Mouse (Mus musculus) forebrain, embryonic 12.5 days (tissue): ENCODE measurements around the gene Ascl3. TPM values are rescaled to one million over a fixed set of nuclear protein-coding genes. Genes with fewer than 3 reads are reported as not detected.

ENCODE experiments used
- ATAC-seq: fragments of 200-750 bp; cut with Nextera tagmentation; 2 replicates; pipeline ENCODE4 v1.8.0; 2017; ENCODE audit warnings: moderate TSS enrichment; ENCODE audit not compliant: low FRiP score
- H3K27ac ChIP-seq: fragments of 300-500 bp; sonication (generic); 2 replicates; pipeline ENCODE4 v1.5.1; 2016; ENCODE audit warnings: mild to moderate bottlenecking
- H3K27me3 ChIP-seq: fragments of 300-500 bp; sonication (generic); 2 replicates; pipeline ENCODE4 v1.6.1; 2016; ENCODE audit warnings: mild to moderate bottlenecking
- H3K36me3 ChIP-seq: fragments of 300-500 bp; sonication (generic); replicated peaks from 2 replicates; pipeline ENCODE4 v1.6.1; 2016; ENCODE audit warnings: mild to moderate bottlenecking
- H3K4me1 ChIP-seq: fragments of 300-500 bp; sonication (generic); 2 replicates; pipeline ENCODE4 v1.6.1; 2016
- H3K4me2 ChIP-seq: fragments of 300-500 bp; sonication (generic); 2 replicates; pipeline ENCODE4 v1.6.1; 2016; ENCODE audit warnings: mild to moderate bottlenecking, moderate library complexity
- H3K4me3 ChIP-seq: fragments of 300-500 bp; sonication (generic); replicated peaks from 2 replicates; pipeline ENCODE4 v1.5.1; 2016; ENCODE audit warnings: mild to moderate bottlenecking
- H3K9ac ChIP-seq: fragments of 300-500 bp; sonication (generic); 2 replicates; pipeline ENCODE4 v1.6.1; 2016; ENCODE audit warnings: mild to moderate bottlenecking
- H3K9me3 ChIP-seq: fragments of 300-500 bp; sonication (generic); 2 replicates; pipeline ENCODE4 v1.6.1; 2016
- WGBS: fragments of 180-500 bp; shearing (Covaris S2); methylation state at CpG from one replicate; pipeline ENCODE4 v1.1.7; 2016; 5-methylcytosine and 5-hydroxymethylcytosine counted together
- polyA plus RNA-seq: library from polyadenylated mRNA; unstranded; fragments of >200 nt; fragmentation: Nextera tagmentation; extraction: Ambion mirVana; gene quantifications from 2 replicates; pipeline ENCODE4 v1.2.1, GENCODE M21; 2016

The Ascl3 gene
- polyA plus RNA-seq, 1 experiment from 2014 or later: not detected

GRCm38 (mm10) chr7:109704461-109704860, 27.1 kb downstream of the Ascl3 start:
- H3K27me3 ChIP-seq: peaks cover 9% of the 10 kb centered on the region
- no peak for ATAC-seq
- 0 out of 2 replicates have a peak overlapping the region, but pooled peaks have one; percentile 71 for H3K27ac ChIP-seq
- no peaks in the 10 kb centered on the region for H3K9me3 ChIP-seq
- H3K36me3 ChIP-seq: peaks cover 5% of the 10 kb centered on the region
- 82% methylated on average over 3 of the region's 3 CpGs for WGBS
- peaks cover 9% of the 10 kb centered on the region; the same call in 1 of the 2 replicates for H3K4me1 ChIP-seq
- peak overlapping the region; percentile 70 for H3K4me3 ChIP-seq
- H3K9ac ChIP-seq: no peak overlapping the region
- H3K4me2 ChIP-seq: peak overlapping the region; percentile 68

DNA sequence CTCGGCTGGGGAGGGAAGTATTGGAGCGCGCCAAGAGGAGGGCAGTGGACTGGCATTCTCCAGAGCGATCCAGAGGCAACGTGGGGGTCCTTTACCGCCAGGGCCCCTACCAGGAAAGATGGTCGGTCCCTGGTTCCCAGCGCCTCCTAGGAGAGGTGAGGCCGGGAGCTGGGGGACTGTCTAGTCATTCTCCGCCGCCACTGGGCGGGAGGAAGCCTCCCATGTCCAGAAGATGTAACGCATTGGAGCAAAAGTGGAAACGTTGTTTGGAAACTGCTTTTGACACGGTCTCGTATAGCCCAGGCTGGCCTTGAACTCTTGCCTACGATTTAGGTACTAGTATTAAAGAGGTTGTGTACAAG, 27.5 kb downstream of the Ascl3 start:
- H3K36me3 ChIP-seq: peaks cover 3% of the 10 kb centered on the region
- WGBS: 1% methylated on average over 17 of the region's 17 CpGs
- H3K27me3 ChIP-seq: peaks cover 9% of the 10 kb centered on the region
- peak overlapping the region; percentile 62 for H3K9ac ChIP-seq
- ATAC-seq: no peak
- H3K4me2 ChIP-seq: peak overlapping the region; percentile 68
- H3K27ac ChIP-seq: peak overlapping the region; percentile 71
- peak overlapping the region; percentile 70 for H3K4me3 ChIP-seq
- H3K4me1 ChIP-seq: peaks cover 9% of the 10 kb centered on the region; the same call in 1 of the 2 replicates
- no peaks in the 10 kb centered on the region for H3K9me3 ChIP-seq

DNA sequence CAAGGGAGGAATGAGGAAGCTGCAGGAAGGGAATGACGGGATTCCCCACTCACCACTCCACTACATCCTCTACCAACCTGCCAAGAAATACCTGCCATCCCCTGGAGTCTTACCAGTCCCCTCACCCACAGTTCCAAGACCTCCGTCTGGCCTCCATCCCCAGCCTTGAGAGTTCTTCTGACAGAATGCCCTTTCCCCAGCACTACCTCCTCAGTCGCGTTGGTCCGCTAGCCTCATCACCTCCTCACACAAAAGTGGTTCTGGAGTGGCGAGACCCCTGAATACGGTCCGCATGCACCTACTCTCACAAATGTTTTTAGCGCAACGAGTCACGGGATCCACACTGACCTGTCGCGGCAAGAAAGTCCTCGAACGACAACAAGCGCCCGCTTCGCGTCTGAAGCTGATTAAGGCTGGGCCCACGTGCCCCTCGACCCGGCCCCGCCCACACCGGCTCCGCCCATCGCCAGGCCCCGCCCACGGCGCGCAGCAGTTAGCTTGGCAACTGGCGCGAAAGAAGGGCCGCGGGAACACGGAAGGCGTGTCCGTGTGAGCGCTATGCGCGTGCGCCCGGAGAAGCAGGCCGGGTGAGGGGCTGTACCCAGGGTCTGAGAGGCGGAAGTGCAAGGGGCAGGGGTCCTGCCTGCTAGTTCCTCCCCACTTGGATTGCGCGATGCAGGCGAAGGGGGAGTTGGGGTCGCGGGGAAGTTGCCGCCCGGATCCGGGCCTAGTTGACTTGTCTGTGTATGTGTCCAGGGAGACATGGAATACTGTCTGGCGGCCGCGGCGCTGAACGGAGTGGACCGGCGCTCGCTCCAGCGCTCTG, 28.1 kb downstream of the Ascl3 start, which contains the start of the genes St5 and Akip1:
Gene St5, minus strand, starts transcription at position 416 of the 826 bp plus-strand sequence.
Gene Akip1, plus strand, starts transcription at position 501 of the 826 bp plus-strand sequence.
- peaks cover 9% of the 10 kb centered on the region; the same call in 1 of the 2 replicates for H3K4me1 ChIP-seq
- under 1% methylated on average over 61 of the region's 61 CpGs for WGBS
- peaks cover 9% of the 10 kb centered on the region for H3K27me3 ChIP-seq
- H3K4me3 ChIP-seq: peak within 1 kb of the TSS; percentile 70
- H3K4me2 ChIP-seq: peak within 1 kb of the TSS; percentile 68
- no peaks in the 10 kb centered on the region; the same call in 1 of the 2 replicates for H3K36me3 ChIP-seq
- no peaks in the 10 kb centered on the region for H3K9me3 ChIP-seq
- ATAC-seq: peak; percentile 97
- peak within 1 kb of the TSS; percentile 71 for H3K27ac ChIP-seq
- peak within 1 kb of the TSS; percentile 62 for H3K9ac ChIP-seq

- H3K27ac ChIP-seq: no peak overlapping the region
- H3K36me3 ChIP-seq: no peaks in the 10 kb centered on the region
- peaks cover 9% of the 10 kb centered on the region; the same call in 1 of the 2 replicates for H3K4me1 ChIP-seq
- peak overlapping the region; percentile 70; the same call in 1 of the 2 replicates for H3K4me3 ChIP-seq
- no peak overlapping the region for H3K9ac ChIP-seq
- peaks cover 9% of the 10 kb centered on the region for H3K27me3 ChIP-seq
- 32% methylated on average over 4 of the region's 4 CpGs for WGBS
- H3K9me3 ChIP-seq: no peaks in the 10 kb centered on the region
- H3K4me2 ChIP-seq: peak overlapping the region; percentile 68; the same call in 1 of the 2 replicates
- ATAC-seq: no peak
These were observed 28.8 kb downstream of the Ascl3 start for GRCm38 (mm10) chr7:109702721-109703120.

DNA sequence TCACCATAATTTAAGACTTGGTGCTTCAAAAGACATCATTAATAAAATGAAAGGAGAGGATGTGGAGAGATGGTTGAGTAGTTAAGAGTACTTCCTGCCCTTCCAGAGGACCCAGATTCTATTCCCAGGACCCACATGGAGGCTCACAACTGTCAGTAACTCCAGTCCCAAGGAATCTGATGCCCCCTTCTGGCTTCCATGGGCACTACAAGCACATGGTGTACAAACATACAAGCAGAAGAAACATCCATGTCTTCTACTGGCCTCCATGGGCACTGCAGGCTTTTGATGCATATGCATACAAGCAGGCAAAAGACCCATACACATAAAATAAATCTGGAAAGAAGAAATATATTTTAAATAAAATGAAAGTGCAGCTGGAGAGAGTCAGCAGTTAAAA, 31.3 kb downstream of the Ascl3 start:
- no peak for ATAC-seq

DNA sequence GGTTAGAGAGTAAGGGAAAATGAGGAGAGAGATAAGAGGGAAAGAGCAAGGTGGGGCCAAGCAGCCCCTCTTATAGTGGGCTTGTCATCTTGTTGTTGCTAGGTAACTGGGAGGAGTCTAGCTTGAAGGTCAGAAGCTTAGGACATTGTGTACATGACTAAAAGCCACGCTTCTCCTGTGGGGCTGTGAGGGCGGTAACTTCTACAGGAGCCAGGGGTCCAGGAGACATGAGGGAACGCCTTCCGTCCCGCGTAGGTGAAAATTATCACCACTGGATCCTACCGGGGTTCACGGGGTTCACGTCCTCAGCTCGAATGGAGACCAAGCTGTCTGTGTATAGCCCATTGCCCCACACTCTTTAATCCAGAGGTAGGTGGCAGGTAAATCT, 36.2 kb downstream of the Ascl3 start:
- Histone ChIP-seq H3K27me3 (no peaks in the 10 kb centered on the region), H3K36me3 (no peaks in the 10 kb centered on the region), H3K4me1 (no peaks in the 10 kb centered on the region), H3K9ac (no peak overlapping the region), H3K27ac (no peak overlapping the region), H3K9me3 (no peaks in the 10 kb centered on the region), H3K4me2 (no peak overlapping the region), H3K4me3 (no peak overlapping the region)
- no peak for ATAC-seq
- WGBS: 93% methylated on average over 10 of the region's 10 CpGs

More for the DNA sequence above, 31.3 kb downstream of the Ascl3 start:
- peaks cover 5% of the 10 kb centered on the region; the same call in 1 of the 2 replicates for H3K4me1 ChIP-seq
- no peak overlapping the region for H3K4me3 ChIP-seq
- H3K4me2 ChIP-seq: no peak overlapping the region
- peaks cover 9% of the 10 kb centered on the region for H3K27me3 ChIP-seq
- H3K9ac ChIP-seq: no peak overlapping the region
- no peaks in the 10 kb centered on the region for H3K36me3 ChIP-seq
- no peak overlapping the region for H3K27ac ChIP-seq
- H3K9me3 ChIP-seq: no peaks in the 10 kb centered on the region

DNA sequence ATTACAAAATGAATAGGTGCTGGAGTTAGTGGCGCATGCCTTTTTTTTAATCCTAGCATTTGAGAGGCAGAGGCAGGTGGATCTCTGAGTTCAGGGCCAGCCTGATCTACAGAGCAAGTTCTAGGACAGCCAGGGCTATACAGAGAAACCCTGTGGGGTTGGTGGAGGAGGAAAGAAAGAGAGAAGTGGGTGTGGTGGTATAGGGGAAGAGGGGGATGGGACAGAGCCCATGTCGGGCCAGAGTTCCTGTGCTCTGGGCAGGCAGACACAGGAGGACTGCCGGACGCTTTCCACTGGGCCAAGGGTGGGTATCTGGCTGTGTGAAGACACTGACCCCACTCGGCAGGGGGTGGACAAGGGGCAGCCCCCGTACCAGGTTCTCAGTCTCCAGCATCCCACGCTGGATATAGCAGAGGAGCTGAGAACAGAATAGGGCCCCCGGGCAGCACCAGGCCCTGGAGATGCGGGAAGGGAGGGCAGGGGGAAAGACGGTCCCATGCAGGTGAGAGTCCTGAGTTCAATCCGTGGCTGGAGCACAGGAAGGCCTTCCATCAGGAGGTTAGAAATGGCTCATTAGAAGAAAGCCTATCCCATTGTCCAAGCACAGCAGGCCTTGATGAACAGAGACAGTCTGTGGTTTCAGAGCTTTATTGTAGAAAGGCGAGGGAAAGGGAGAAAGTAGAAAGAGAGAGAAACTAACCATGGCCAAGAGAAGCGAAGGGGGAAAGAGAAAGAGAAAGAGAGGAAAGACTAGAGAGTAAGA, 36.8 kb downstream of the Ascl3 start:
- Histone ChIP-seq H3K9ac (no peak overlapping the region), H3K27me3 (no peaks in the 10 kb centered on the region), H3K4me3 (no peak overlapping the region), H3K27ac (no peak overlapping the region), H3K4me2 (no peak overlapping the region), H3K36me3 (no peaks in the 10 kb centered on the region), H3K9me3 (no peaks in the 10 kb centered on the region), H3K4me1 (no peaks in the 10 kb centered on the region)
- 80% methylated on average over 13 of the region's 13 CpGs for WGBS
- no peak for ATAC-seq

- Histone ChIP-seq H3K36me3 (no peaks in the 10 kb centered on the region), H3K27ac (no peak overlapping the region), H3K27me3 (no peaks in the 10 kb centered on the region), H3K4me1 (peaks cover 8% of the 10 kb centered on the region; the same call in 1 of the 2 replicates), H3K9ac (no peak overlapping the region), H3K4me2 (no peak overlapping the region), H3K4me3 (no peak overlapping the region), H3K9me3 (no peaks in the 10 kb centered on the region)
- WGBS: 87% methylated on average over 5 of the region's 5 CpGs
- no peak for ATAC-seq
These were observed 40.6 kb downstream of the Ascl3 start for GRCm38 (mm10) chr7:109690961-109691360.

DNA sequence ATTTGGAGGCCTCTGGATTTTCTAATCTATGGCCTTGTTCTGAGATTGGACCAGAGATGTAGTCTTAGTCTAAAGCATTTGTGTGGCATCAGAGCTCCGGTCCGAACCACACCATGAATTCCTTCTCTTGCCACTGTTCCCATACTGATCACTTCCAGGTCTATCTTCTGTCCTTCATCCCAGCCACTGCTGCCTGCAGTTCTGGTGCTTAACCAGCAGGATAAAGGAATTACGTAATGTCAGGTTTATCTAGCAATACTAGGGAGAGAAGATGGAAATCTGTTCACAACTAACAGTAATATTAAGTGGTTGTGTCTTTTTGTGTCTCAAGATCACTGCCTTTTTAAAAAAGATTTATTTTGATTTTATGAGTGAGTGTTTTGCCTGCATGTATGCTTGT, 41.4 kb downstream of the Ascl3 start:
- no peaks in the 10 kb centered on the region for H3K36me3 ChIP-seq
- ATAC-seq: no peak
- H3K9me3 ChIP-seq: no peaks in the 10 kb centered on the region
- H3K4me3 ChIP-seq: no peak overlapping the region
- H3K27me3 ChIP-seq: no peaks in the 10 kb centered on the region
- no peak overlapping the region for H3K4me2 ChIP-seq
- H3K9ac ChIP-seq: no peak overlapping the region
- peaks cover 8% of the 10 kb centered on the region; the same call in 1 of the 2 replicates for H3K4me1 ChIP-seq
- no peak overlapping the region for H3K27ac ChIP-seq
- WGBS: 85% methylated on average over 3 of the region's 3 CpGs

DNA sequence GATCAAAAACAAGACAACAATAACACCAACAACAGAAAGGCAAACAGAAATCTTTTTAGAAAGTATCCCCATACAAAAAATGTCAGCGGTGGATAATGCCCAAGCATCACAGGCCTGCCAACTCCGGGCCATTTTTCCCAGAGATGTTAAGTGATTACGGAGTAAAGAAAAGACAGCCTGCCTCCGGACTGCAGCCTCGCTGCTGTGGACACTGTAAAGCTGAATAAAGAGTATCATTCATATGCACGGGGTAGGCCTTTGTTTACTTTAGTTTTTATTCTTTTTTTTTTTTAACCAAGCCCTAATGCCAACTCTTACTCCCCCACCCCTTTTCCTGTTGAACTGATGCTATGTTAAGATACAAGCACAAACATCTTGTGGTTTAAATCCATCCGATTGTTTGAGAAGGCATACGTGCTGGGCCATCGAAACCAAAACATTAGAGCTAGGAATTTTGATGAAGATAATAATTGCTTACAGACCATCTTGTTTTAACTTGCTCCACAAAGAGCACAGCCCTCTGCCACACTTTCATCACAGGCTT, 44.9 kb downstream of the Ascl3 start:
- Histone ChIP-seq H3K9me3 (no peaks in the 10 kb centered on the region), H3K36me3 (no peaks in the 10 kb centered on the region), H3K4me3 (no peak overlapping the region), H3K9ac (no peak overlapping the region), H3K27me3 (no peaks in the 10 kb centered on the region), H3K4me1 (peaks cover 8% of the 10 kb centered on the region; the same call in 1 of the 2 replicates), H3K27ac (no peak overlapping the region), H3K4me2 (no peak overlapping the region)
- WGBS: 25% methylated on average over 9 of the region's 9 CpGs
- no peak for ATAC-seq

GRCm38 (mm10) chr7:109680879-109681278, 50.6 kb downstream of the Ascl3 start:
- Histone ChIP-seq H3K36me3 (no peaks in the 10 kb centered on the region), H3K27ac (no peak overlapping the region), H3K4me1 (no peaks in the 10 kb centered on the region), H3K4me2 (no peak overlapping the region), H3K27me3 (no peaks in the 10 kb centered on the region), H3K9me3 (no peaks in the 10 kb centered on the region), H3K4me3 (no peak overlapping the region), H3K9ac (no peak overlapping the region)
- ATAC-seq: no peak
- WGBS: 91% methylated on average over 1 of the region's 1 CpGs

GRCm38 (mm10) chr7:109680284-109680683, 51.2 kb downstream of the Ascl3 start:
- WGBS: 91% methylated on average over 2 of the region's 2 CpGs
- Histone ChIP-seq H3K27me3 (no peaks in the 10 kb centered on the region), H3K4me1 (no peaks in the 10 kb centered on the region), H3K27ac (no peak overlapping the region), H3K36me3 (no peaks in the 10 kb centered on the region), H3K9me3 (no peaks in the 10 kb centered on the region), H3K4me2 (no peak overlapping the region), H3K9ac (no peak overlapping the region), H3K4me3 (no peak overlapping the region)
- ATAC-seq: no peak
